Mouse (Mus musculus): ENCODE results near the gene R3hdm2. TPM values are rescaled to one million over a fixed set of nuclear protein-coding genes. Genes with fewer than 3 reads are reported as not detected.

The R3hdm2 gene
- polyA plus RNA-seq, 1 experiment from 2014 or later: 33.8 TPM

- peak overlapping the region; percentile 41 for H3K9ac ChIP-seq
- peaks cover 83% of the 10 kb centered on the region for H3K27me3 ChIP-seq (ENCODE audit: insufficient read depth, low read length)
- no peaks in the 10 kb centered on the region for H3K36me3 ChIP-seq (ENCODE audit: insufficient read depth)
- H3K27ac ChIP-seq (ENCODE audit: low read depth): no peak overlapping the region
- DNase-seq: peak; percentile 57
- no peak for ATAC-seq (ENCODE audit: insufficient read depth)
- under 1% methylated on average over 46 of the region's 46 CpGs for WGBS
- H3K4me3 ChIP-seq (ENCODE audit: low read depth, low read length): peak overlapping the region; percentile 47
- peak; percentile 33; the same call in 1 of the 2 replicates for TF ChIP-seq CTCF (IDR thresholded peaks at IDR 0.05; ENCODE audit: low read depth)
- H3K4me1 ChIP-seq (ENCODE audit: insufficient read depth): peaks cover 16% of the 10 kb centered on the region
- peak overlapping the region; percentile 84 for H3K4me2 ChIP-seq
- H3K9me3 ChIP-seq (ENCODE audit: low read depth, low read length): no peaks in the 10 kb centered on the region
Measured at GRCm38 (mm10) chr10:127511634-127512306, 131.6 kb downstream of the R3hdm2 start.

- H3K9me3 ChIP-seq (ENCODE audit: low read depth, low read length): no peaks in the 10 kb centered on the region
- no peak overlapping the region; the same call in 1 of the 2 replicates for H3K9ac ChIP-seq
- 0 out of 2 replicates have a peak, but pooled peaks cover 2% of the 10 kb centered on the region for H3K36me3 ChIP-seq (ENCODE audit: insufficient read depth)
- WGBS: 3% methylated on average over 7 of the region's 7 CpGs
- H3K27me3 ChIP-seq (ENCODE audit: insufficient read depth, low read length): peaks cover 83% of the 10 kb centered on the region
- H3K4me3 ChIP-seq (ENCODE audit: low read depth, low read length): peak overlapping the region; percentile 47
- ATAC-seq (ENCODE audit: insufficient read depth): no peak
- H3K27ac ChIP-seq (ENCODE audit: low read depth): no peak overlapping the region
- peaks cover 17% of the 10 kb centered on the region for H3K4me1 ChIP-seq (ENCODE audit: insufficient read depth)
- no peak; the same call in 1 of the 2 replicates for TF ChIP-seq CTCF (IDR thresholded peaks at IDR 0.05; ENCODE audit: low read depth)
- DNase-seq: no peak
- H3K4me2 ChIP-seq: peak overlapping the region; percentile 84
Measured at GRCm38 (mm10) chr10:127512307-127512666, 132.2 kb downstream of the R3hdm2 start.

GRCm38 (mm10) chr10:127512813-127513212 lies 132.7 kb downstream of the R3hdm2 start:
- ATAC-seq (ENCODE audit: insufficient read depth) (peak; percentile 53), DNase-seq (peak; percentile 97)
- H3K9me3 ChIP-seq (ENCODE audit: low read depth, low read length): no peaks in the 10 kb centered on the region
- H3K27me3 ChIP-seq (ENCODE audit: insufficient read depth, low read length): peaks cover 81% of the 10 kb centered on the region
- H3K27ac ChIP-seq (ENCODE audit: low read depth): no peak overlapping the region
- TF ChIP-seq CTCF (IDR thresholded peaks at IDR 0.05; ENCODE audit: low read depth): peak; percentile 100
- peak overlapping the region; percentile 84 for H3K4me2 ChIP-seq
- peaks cover 17% of the 10 kb centered on the region for H3K4me1 ChIP-seq (ENCODE audit: insufficient read depth)
- H3K36me3 ChIP-seq (ENCODE audit: insufficient read depth): peaks cover 7% of the 10 kb centered on the region
- H3K9ac ChIP-seq: peak overlapping the region; percentile 17; the same call in 1 of the 2 replicates
- under 1% methylated on average over 27 of the region's 27 CpGs for WGBS
- H3K4me3 ChIP-seq (ENCODE audit: low read depth, low read length): peak overlapping the region; percentile 47; the same call in 1 of the 2 replicates

DNA sequence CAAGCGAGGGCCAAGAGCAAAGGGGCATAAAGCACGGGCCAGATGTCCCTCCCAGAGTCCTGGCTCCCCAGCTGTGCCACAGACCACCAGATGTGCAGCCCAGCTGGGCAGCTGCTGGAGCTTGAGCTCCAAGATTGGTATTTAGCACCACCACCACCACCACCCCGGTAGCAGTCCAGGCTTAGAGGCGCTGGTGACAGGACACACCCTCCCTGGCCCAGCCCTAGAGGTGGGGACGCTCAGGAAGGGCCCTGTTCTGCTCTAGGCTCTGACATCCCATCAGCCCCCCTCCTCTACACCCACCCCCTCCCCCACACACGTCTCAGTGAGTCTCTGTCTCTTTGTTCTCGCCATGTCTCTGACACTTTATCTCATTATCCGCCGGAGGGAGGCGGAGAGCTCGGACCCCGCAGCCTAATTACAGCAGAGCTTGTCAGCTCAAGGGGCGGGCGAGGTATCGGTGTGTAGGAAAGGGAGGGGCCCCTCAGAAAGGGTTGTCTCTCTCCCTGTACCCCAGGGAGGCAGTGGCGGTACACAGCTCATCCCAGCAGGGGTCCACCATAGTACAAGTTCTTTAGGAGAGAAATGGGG lies 133.5 kb downstream of the R3hdm2 start:
- DNase-seq (peak; percentile 67), ATAC-seq (ENCODE audit: insufficient read depth) (peak; percentile 18; the same call in 1 of the 2 replicates)
- 2% methylated on average over 16 of the region's 16 CpGs for WGBS
- Histone ChIP-seq H3K4me2 (peak overlapping the region; percentile 84), H3K9me3 (ENCODE audit: low read depth, low read length) (no peaks in the 10 kb centered on the region), H3K4me1 (ENCODE audit: insufficient read depth) (peaks cover 17% of the 10 kb centered on the region), H3K9ac (no peak overlapping the region), H3K27ac (ENCODE audit: low read depth) (no peak overlapping the region), H3K4me3 (ENCODE audit: low read depth, low read length) (peak overlapping the region; percentile 1; the same call in 1 of the 2 replicates), H3K36me3 (ENCODE audit: insufficient read depth) (peaks cover 15% of the 10 kb centered on the region), H3K27me3 (ENCODE audit: insufficient read depth, low read length) (peaks cover 75% of the 10 kb centered on the region)
- no peak for TF ChIP-seq CTCF (IDR thresholded peaks at IDR 0.05; ENCODE audit: low read depth)

DNA sequence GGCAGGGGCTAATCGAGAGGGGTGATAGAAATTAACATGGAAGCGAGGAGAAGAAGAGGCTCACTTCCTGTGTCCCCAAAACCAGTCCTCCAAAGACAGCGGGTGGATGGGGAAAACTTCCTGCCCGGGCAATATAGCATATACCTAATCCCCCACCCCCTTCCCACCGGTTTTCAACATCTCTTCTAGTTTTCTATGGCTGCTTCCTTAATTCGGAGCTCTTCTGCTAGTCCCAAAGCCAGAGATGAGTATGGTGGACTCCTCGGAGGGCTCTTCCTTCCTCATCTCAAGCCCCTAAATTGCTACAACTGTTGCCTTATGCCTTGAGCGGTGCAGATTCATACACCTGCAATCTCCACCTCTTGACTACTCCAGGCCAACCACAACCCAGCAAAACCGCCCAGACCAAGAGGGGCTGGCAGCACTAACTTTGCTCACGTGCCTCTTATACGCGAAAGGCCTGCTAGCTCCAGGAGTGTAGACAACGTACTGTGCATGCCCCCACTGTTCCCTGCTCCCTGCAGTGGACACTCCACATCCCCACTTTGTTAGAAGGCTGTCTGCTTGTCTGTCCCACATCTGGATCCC lies 134.1 kb downstream of the R3hdm2 start:
- TF ChIP-seq CTCF (IDR thresholded peaks at IDR 0.05; ENCODE audit: low read depth): no peak
- Histone ChIP-seq H3K27me3 (ENCODE audit: insufficient read depth, low read length) (peaks cover 69% of the 10 kb centered on the region), H3K4me1 (ENCODE audit: insufficient read depth) (peaks cover 14% of the 10 kb centered on the region), H3K4me3 (ENCODE audit: low read depth, low read length) (no peak overlapping the region), H3K9ac (no peak overlapping the region), H3K27ac (ENCODE audit: low read depth) (no peak overlapping the region), H3K9me3 (ENCODE audit: low read depth, low read length) (no peaks in the 10 kb centered on the region), H3K4me2 (peak overlapping the region; percentile 84), H3K36me3 (ENCODE audit: insufficient read depth) (peaks cover 21% of the 10 kb centered on the region)
- ATAC-seq (ENCODE audit: insufficient read depth) (no peak), DNase-seq (no peak)
- 17% methylated on average over 13 of the region's 13 CpGs for WGBS

GRCm38 (mm10) chr10:127514764-127515163 lies 134.6 kb downstream of the R3hdm2 start, which contains the start of gene Ndufa4l2:
Gene Ndufa4l2 (plus strand): TSS chr10:127514967.
- no peak for DNase-seq
- Histone ChIP-seq H3K27me3 (ENCODE audit: insufficient read depth, low read length) (peaks cover 64% of the 10 kb centered on the region), H3K27ac (ENCODE audit: low read depth) (no peak within 1 kb of the TSS), H3K4me2 (peak within 1 kb of the TSS; percentile 84), H3K9ac (no peak within 1 kb of the TSS), H3K4me3 (ENCODE audit: low read depth, low read length) (peak within 1 kb of the TSS; percentile 3; the same call in 1 of the 2 replicates), H3K36me3 (ENCODE audit: insufficient read depth) (peaks cover 27% of the 10 kb centered on the region), H3K9me3 (ENCODE audit: low read depth, low read length) (no peaks in the 10 kb centered on the region), H3K4me1 (ENCODE audit: insufficient read depth) (peaks cover 14% of the 10 kb centered on the region)
- ATAC-seq (ENCODE audit: insufficient read depth): no peak
- WGBS: 17% methylated on average over 6 of the region's 6 CpGs
- TF ChIP-seq CTCF (IDR thresholded peaks at IDR 0.05; ENCODE audit: low read depth): no peak
